Mouse (Mus musculus) limb, embryonic 11.5 days (tissue): ENCODE results near the gene G530012D18Rik. TPM values are rescaled to one million over a fixed set of nuclear protein-coding genes. Genes with fewer than 3 reads are reported as not detected.
"Not testable (repeated sequence)": the region's sequence is repeated elsewhere in the genome, so short reads cannot be mapped to it uniquely, and the experiment has no call there.

Source experiments
- ATAC-seq: fragments of 200-750 bp; cut with Nextera tagmentation; 2 replicates; pipeline ENCODE4 v1.8.0; 2017; ENCODE audit warnings: low read depth; ENCODE audit not compliant: insufficient number of reproducible peaks, low FRiP score, low TSS enrichment
- DNase-seq: peaks from one replicate; pipeline ENCODE4 v3.0.0-alpha.2; 2015; ENCODE audit warnings: low spot score
- H3K27ac ChIP-seq: fragments of 300-500 bp; sonication (generic); replicated peaks from 2 replicates; pipeline ENCODE4 v1.5.1; 2014; ENCODE audit warnings: low read depth, mild to moderate bottlenecking, low read length
- H3K27me3 ChIP-seq: fragments of 300-500 bp; sonication (generic); 2 replicates; pipeline ENCODE4 v1.6.1; 2014; ENCODE audit warnings: mild to moderate bottlenecking, low read length, mixed read lengths; ENCODE audit not compliant: control insufficient read depth, insufficient read depth
- H3K36me3 ChIP-seq: fragments of 300-500 bp; sonication (generic); 2 replicates; pipeline ENCODE4 v1.6.1; 2014; ENCODE audit warnings: mild to moderate bottlenecking, low read length, moderate library complexity, mixed read lengths; ENCODE audit not compliant: control insufficient read depth, insufficient read depth
- H3K4me1 ChIP-seq: fragments of 300-500 bp; sonication (generic); 2 replicates; pipeline ENCODE4 v1.6.1; 2014; ENCODE audit warnings: low read length, mixed read lengths; ENCODE audit not compliant: control insufficient read depth, insufficient read depth
- H3K4me2 ChIP-seq: fragments of 300-500 bp; sonication (generic); 2 replicates; pipeline ENCODE4 v1.6.1; 2014; ENCODE audit warnings: low read depth, mild to moderate bottlenecking, moderate library complexity; ENCODE audit not compliant: severe bottlenecking
- H3K4me3 ChIP-seq: fragments of 300-500 bp; sonication (generic); 2 replicates; pipeline ENCODE4 v1.5.1; 2014; ENCODE audit warnings: low read depth, low read length
- H3K9ac ChIP-seq: fragments of 300-500 bp; sonication (generic); 2 replicates; pipeline ENCODE4 v1.6.1; 2014; ENCODE audit warnings: mild to moderate bottlenecking, low read length
- H3K9me3 ChIP-seq: fragments of 300-500 bp; sonication (generic); 2 replicates; pipeline ENCODE4 v1.6.1; 2016; ENCODE audit warnings: low read length; ENCODE audit not compliant: control insufficient read depth
- WGBS: fragments of 180-500 bp; shearing (Covaris S2); extraction: QIAGEN DNeasy Blood & Tissue Kit; methylation state at CpG from one replicate; pipeline ENCODE4 v1.1.7; 2014; 5-methylcytosine and 5-hydroxymethylcytosine counted together
- polyA plus RNA-seq: library from polyadenylated mRNA; unstranded; fragments of >200 nt; fragmentation: Nextera tagmentation; extraction: Ambion mirVana; gene quantifications from 2 replicates; pipeline ENCODE4 v1.2.1, GENCODE M21; 2014

The G530012D18Rik gene
- not detected in 2 replicates for polyA plus RNA-seq

DNA sequence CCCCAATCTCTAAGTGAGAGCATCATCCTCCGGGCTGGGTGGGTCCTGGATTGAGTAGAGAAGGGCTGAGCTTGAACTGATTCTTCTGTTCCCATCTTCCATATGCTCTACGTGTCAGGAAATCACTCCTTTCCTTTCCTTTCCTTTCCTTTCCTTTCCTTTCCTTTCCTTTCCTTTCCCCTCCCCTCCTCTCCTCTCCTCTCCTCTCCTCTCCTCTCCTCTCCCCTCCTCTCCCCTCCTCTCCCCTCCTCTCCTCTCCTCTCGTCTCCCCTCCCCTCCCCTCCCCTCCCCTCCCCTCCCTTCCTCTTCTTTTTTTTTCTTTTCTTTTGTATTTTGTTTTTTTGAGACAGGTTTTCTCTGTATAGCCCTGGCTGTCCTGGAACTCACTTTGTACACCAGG, at the start of gene G530012D18Rik:
Gene G530012D18Rik, plus strand, starts transcription at position 301 of the 400 bp plus-strand sequence.
- not testable (repeated sequence) for DNase-seq, H3K9me3 ChIP-seq, H3K27ac ChIP-seq, H3K27me3 ChIP-seq, H3K9ac ChIP-seq, ATAC-seq, H3K4me1 ChIP-seq, H3K36me3 ChIP-seq, H3K4me3 ChIP-seq, H3K4me2 ChIP-seq
- WGBS, result 59% methylated on average over 2 of the region's 3 CpGs

DNA sequence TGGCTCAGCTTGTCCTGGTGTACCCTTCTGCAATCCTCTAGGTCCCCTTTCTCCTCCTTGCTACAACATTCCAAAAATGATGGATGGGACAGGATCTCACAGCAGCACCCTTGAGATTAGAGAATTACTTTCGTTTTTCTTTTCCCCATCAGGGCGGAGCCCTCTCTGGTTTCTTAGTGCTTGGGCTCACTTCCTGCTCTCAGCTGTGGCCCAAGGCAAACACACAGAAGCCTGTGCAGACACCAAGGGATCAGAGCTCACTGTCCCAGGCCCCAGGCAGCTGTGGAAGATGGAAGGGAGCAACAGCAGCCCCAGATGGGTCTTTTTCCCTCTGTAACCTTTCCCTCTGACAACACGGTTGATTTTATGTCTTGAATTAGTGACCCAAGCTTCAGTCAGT, 49.1 kb upstream of the G530012D18Rik start:
- H3K9ac ChIP-seq, ATAC-seq, H3K9me3 ChIP-seq, H3K4me1 ChIP-seq, H3K4me2 ChIP-seq, H3K27ac ChIP-seq, DNase-seq, H3K27me3 ChIP-seq, H3K36me3 ChIP-seq, H3K4me3 ChIP-seq: not testable (repeated sequence)
- 67% methylated on average over 3 of the region's 3 CpGs for WGBS

DNA sequence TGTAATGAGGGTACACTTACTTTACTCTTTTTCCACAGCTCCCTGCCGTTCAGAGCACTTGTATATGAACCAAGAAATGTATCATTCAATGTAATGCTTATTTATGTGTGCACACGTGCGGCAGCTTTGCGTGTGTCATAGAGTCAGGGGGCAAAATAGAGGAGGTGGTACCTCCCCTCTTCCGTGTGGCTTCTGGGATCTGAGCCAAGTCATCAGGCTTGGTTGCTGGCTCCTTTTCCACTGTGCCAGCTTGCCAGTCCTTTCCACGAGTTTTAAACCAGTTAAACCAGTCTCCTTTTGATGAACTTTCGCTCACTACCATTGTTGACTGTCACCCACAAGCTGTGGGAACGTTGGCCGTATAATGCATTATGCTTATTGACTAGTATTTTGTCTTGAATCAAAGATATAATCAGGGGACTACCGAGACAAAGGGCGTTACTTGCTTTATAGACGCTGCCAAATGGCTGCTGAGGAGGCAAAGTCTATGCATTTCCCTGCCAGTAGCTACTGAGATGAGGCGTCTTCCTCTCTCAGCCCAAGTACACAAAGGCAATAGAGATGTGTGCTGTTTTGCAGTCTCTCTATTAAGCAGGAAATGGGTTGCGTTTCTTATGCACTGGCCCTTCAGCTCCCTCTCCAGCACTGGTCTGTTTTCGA, 46.9 kb upstream of the G530012D18Rik start:
- not testable (repeated sequence) for H3K9ac ChIP-seq, H3K27me3 ChIP-seq, DNase-seq, H3K4me3 ChIP-seq, H3K36me3 ChIP-seq, H3K27ac ChIP-seq, H3K4me1 ChIP-seq, ATAC-seq, H3K9me3 ChIP-seq, H3K4me2 ChIP-seq
- WGBS, result 80% methylated on average over 13 of the region's 15 CpGs

DNA sequence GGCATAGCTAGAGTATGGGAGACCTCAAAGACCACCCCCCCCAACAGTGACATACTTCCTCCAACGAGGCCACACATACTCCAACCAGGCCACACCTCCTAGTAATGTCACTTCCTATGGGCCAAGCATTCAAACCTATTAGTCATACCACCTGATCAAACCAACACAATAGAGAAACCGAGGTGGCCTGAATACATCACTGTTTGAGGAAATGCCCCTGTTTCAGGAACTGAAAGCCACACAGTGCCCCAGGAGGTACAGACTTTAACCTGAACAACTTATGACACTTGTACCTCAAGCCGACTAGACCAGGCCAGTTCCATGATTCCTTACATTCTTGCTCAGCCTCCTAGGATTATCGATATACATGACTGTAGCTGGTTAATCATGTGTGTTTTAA, 31.7 kb upstream of the G530012D18Rik start:
- not testable (repeated sequence) for ATAC-seq
- 94% methylated on average over 3 of the region's 4 CpGs for WGBS

DNA sequence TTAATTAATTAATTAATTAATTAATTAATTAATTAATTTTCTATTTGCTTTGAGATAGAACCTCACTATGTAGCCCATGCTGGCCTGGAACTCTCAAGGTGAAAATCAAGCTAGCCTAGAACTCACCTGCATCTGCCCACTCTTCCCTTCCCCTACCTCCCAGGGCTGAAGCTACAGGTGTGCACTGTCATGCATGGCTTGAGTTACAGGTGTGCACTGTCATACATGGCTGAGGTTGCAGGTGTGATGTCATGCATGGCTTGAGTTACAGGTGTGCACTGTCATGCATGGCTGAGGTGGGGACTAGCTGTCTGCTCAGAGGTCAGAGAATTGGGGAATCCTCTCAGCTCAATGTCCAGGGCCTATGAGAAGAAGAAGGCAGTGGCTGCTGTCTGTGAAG, 29.0 kb upstream of the G530012D18Rik start:
- not testable (repeated sequence) for H3K4me2 ChIP-seq, H3K27ac ChIP-seq, H3K36me3 ChIP-seq, H3K27me3 ChIP-seq, H3K4me1 ChIP-seq, H3K4me3 ChIP-seq, H3K9me3 ChIP-seq, ATAC-seq, DNase-seq, H3K9ac ChIP-seq

More for the DNA sequence above, 31.7 kb upstream of the G530012D18Rik start:
- H3K9ac ChIP-seq, H3K27ac ChIP-seq, H3K36me3 ChIP-seq, H3K4me3 ChIP-seq, DNase-seq, H3K4me2 ChIP-seq, H3K4me1 ChIP-seq, H3K27me3 ChIP-seq, H3K9me3 ChIP-seq: not testable (repeated sequence)

DNA sequence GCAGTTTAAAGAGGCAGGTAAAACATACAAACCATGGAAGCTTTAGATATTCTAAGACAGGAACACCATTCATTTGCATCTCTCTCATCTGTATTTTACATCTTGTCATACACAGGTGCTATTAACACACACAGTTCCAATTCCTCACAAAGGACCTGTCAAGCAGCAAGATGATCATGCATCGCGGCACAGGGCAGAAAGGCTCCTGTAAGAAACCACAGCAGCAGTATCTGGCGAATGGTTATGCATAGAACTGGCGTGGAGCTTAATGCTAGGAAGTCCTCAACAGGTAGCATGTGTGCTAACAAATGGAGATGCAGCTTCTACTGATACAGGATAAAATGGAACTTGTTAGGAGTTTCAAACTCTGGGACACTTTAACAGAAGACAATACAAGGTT, 20.2 kb upstream of the G530012D18Rik start:
- WGBS, result 89% methylated on average over 4 of the region's 4 CpGs
- DNase-seq, ATAC-seq, H3K4me3 ChIP-seq, H3K9ac ChIP-seq, H3K9me3 ChIP-seq, H3K4me1 ChIP-seq, H3K27ac ChIP-seq, H3K27me3 ChIP-seq, H3K36me3 ChIP-seq, H3K4me2 ChIP-seq: not testable (repeated sequence)

DNA sequence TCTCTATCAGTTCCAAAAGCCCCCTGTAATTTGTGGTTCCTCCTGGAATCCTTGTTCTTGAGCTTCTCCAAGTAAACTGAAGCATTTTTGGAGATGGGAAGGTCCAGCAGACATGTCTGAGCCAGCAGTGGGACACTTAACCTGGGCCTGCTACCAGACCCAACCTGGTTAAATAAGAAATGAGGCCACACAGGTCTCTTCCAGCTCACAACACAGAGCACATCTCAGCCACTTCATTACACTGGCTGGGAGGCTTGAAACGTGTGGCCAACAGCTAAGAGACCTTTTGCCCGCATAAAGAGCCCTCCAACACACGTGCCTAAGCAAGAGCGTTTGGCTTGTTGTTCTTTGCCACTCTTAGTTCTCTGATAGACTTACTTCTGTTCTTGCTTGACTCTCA, 1.9 kb upstream of the G530012D18Rik start:
- 70% methylated on average over 4 of the region's 4 CpGs for WGBS
- not testable (repeated sequence) for H3K36me3 ChIP-seq, H3K4me2 ChIP-seq, DNase-seq, H3K9me3 ChIP-seq, H3K27me3 ChIP-seq, H3K4me1 ChIP-seq, H3K9ac ChIP-seq, ATAC-seq, H3K27ac ChIP-seq, H3K4me3 ChIP-seq

DNA sequence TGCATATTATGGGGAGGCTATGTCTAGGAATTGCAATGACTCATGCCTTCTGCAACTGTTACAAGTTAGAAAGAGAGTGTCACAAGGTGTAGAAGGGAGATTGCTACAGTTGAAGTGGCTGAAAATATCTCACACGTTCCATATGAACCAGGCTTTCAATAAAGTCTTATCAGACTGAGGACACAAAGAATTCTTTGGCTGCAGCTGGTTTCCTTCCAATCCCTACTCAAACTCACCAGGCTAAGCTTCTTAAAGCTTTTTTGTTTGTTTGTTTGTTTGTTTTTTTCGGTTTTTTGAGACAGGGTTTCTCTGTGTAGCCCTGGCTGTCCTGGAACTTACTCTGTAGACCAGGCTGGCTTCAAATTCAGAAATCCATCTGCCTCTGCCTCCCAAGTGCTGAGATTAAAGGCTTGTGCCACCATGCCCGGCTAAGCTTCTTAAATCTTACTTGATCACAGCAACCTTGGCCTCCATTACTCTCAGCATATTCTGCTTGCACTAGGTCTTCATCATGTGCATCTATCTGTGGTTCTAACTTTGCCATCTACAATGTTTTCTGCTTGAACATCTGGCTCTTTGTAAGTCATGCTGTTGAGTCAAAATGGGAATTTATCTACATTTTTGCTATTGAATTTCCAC, 3.0 kb downstream of the G530012D18Rik start:
- not testable (repeated sequence) for H3K36me3 ChIP-seq, H3K4me3 ChIP-seq, H3K4me2 ChIP-seq, H3K27me3 ChIP-seq, H3K4me1 ChIP-seq, H3K9me3 ChIP-seq, DNase-seq, H3K9ac ChIP-seq, ATAC-seq, H3K27ac ChIP-seq
- WGBS, result 80% methylated on average over 3 of the region's 3 CpGs
